Mouse (Mus musculus) cerebellum, postnatal 36 days (tissue): ENCODE data around the gene Abcc10.

Experiments
- DNase-seq, 2 experiments: peaks; one replicate each; pipeline ENCODE4 v3.0.0; 2021 to 2022; ENCODE audit warnings: mixed read lengths in 2 of 2

Abcc10 gene

DNA sequence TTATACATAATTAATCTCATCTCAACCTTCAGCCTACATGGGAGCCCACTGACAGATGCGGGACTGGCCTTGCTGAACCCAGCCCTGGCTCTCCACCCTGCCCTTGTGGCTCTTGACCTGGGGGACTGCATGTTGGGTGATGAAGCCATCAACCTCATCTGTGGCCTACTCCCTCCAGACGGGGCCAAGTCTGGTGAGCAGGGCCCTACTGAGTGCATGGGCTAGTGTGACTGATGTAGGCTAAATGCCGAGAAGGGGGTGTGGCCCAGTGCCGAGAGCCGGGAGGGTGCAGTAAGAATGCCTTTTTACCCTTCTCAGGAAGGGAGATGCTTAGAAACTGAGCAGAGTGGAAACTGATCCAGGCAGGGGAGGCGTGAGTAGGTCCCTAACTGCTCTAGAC, 73.0 kb downstream of the Abcc10 start:
- no peak for DNase-seq

DNA sequence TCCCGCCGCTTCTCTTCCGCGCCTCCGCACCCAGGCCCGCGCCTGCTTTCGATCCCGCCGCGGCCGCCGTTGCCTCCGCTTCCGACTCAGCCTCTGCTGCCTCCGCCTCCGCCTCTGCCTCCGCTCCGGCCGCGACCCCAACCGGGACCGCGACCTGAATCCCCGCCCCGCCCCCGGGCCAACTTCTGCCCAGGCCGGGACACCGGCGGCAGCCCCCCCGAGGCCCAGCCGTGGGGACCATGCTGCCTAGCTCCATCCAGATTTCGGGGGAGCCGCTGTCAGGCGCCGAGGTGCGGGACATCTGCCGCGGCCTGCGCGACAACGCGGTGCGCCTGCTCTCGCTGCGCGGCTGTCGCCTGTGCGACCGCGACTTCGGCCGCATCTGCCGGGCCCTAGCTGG, 74.0 kb downstream of the Abcc10 start:
- DNase-seq: peak in 1 of 2 experiments; percentile 47

DNA sequence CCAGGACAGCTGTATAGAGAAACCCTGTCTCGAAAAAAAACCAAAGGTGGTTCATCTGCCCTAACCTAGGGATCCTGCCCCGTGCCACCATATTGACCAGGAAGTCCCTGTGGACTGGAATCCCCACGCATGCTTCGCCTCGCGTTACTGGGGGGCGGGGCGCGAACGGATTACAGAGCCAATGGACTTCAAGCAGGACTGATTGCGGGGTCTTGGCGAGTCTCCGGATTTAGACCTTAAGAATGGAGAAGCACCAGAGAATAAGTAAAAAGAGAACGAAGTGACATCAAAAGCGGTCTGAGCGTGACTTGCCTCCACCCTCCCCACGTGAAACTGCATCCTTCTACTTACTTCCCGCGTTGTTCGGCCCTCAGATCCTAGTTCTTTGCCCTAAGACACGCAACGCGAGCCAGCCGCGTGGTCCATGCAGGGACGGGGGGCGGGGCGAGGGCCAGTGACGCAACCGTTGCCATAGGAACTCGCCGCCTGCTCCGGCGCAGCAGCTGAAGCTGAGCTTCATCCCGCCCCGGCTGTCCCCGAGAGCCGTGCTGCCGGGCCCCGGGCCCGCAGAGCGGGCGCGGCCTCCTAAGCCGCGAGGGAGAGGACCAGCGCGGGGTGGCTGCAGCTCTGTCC, 74.6 kb downstream of the Abcc10 start, which contains the start of gene Lrrc73:
Lrrc73 (plus strand) TSS at position 80 of the 633 bp plus-strand sequence.
- DNase-seq: peak; percentile 91 to 92
